Mouse (Mus musculus) midbrain, embryonic 11.5 days (tissue): ENCODE measurements around the gene Gp6. TPM values are rescaled to one million over a fixed set of nuclear protein-coding genes. Genes with fewer than 3 reads are reported as not detected.
"Not testable (repeated sequence)": the region's sequence is repeated elsewhere in the genome, so short reads cannot be mapped to it uniquely, and the experiment has no call there.

Source experiments
- ATAC-seq: fragments of 200-750 bp; cut with Nextera tagmentation; 2 replicates; pipeline ENCODE4 v1.8.0; 2017; ENCODE audit warnings: moderate TSS enrichment, moderate library complexity; ENCODE audit not compliant: low FRiP score
- DNase-seq: peaks from one replicate; pipeline ENCODE4 v3.0.0; 2015; ENCODE audit warnings: low spot score; ENCODE audit errors: missing footprints
- H3K27ac ChIP-seq: fragments of 300-500 bp; sonication (generic); 2 replicates; pipeline ENCODE4 v1.5.1; 2014; ENCODE audit warnings: low read depth, low read length
- H3K27me3 ChIP-seq: fragments of 300-500 bp; sonication (generic); 2 replicates; pipeline ENCODE4 v1.6.1; 2014; ENCODE audit warnings: mild to moderate bottlenecking, low read length, moderate library complexity, mixed read lengths; ENCODE audit not compliant: control insufficient read depth, insufficient read depth
- H3K36me3 ChIP-seq: fragments of 300-500 bp; sonication (generic); 2 replicates; pipeline ENCODE4 v1.6.1; 2014; ENCODE audit warnings: mild to moderate bottlenecking, low read length, moderate library complexity, mixed read lengths; ENCODE audit not compliant: control insufficient read depth, insufficient read depth
- H3K4me1 ChIP-seq: fragments of 300-500 bp; sonication (generic); 2 replicates; pipeline ENCODE4 v1.6.1; 2014; ENCODE audit warnings: low read length; ENCODE audit not compliant: control insufficient read depth, insufficient read depth
- H3K4me2 ChIP-seq: fragments of 300-500 bp; sonication (generic); 2 replicates; pipeline ENCODE4 v1.6.1; 2014; ENCODE audit warnings: mild to moderate bottlenecking, moderate library complexity
- H3K4me3 ChIP-seq: fragments of 300-500 bp; sonication (generic); 2 replicates; pipeline ENCODE4 v1.5.1; 2014; ENCODE audit warnings: low read depth, low read length
- H3K9ac ChIP-seq: fragments of 300-500 bp; sonication (generic); 2 replicates; pipeline ENCODE4 v1.6.1; 2014; ENCODE audit warnings: low read length
- H3K9me3 ChIP-seq: fragments of 300-500 bp; sonication (generic); 2 replicates; pipeline ENCODE4 v1.6.1; 2016; ENCODE audit warnings: low read length; ENCODE audit not compliant: control insufficient read depth
- WGBS: fragments of 180-500 bp; shearing (Covaris S2); extraction: QIAGEN DNeasy Blood & Tissue Kit; methylation state at CpG from one replicate; pipeline ENCODE4 v1.1.7; 2014; 5-methylcytosine and 5-hydroxymethylcytosine counted together
- microRNA-seq: library from miRNA; unstranded; fragments of <30 nt; microRNA quantifications from one replicate; pipeline ENCODE4, GENCODE M21; 2017
- polyA plus RNA-seq: library from polyadenylated mRNA; unstranded; fragments of >200 nt; fragmentation: Nextera tagmentation; extraction: Ambion mirVana; gene quantifications from 2 replicates; pipeline ENCODE4 v1.2.1, GENCODE M21; 2014

Gene Gp6
- polyA plus RNA-seq, 1 experiment from 2014 or later = 0.83 TPM

- no peak overlapping the region for H3K9ac ChIP-seq
- WGBS = 63% methylated on average over 4 of the region's 4 CpGs
Observed at GRCm38 (mm10) chr7:4420230-4420629, 22.7 kb upstream of the Gp6 start.

DNA sequence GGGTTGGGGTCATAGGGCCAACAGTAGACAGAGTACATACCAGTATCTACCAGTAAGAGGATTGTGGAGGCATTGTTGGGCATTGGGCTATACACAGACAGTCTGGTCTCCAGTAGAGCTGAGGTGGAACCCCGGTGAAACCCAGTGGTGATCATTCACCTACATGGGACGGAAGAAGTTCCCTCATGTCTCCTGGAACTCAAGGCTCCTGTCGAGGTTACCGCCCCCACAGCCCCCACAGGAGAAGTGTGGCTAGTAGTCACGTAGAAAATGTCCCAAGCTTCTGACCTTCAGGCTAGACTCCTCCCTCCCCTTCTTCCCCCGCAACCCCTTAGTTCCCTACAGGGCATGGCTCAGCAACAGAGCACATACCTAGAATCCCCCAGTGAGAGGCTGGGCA lies 22.1 kb upstream of the Gp6 start:
- Histone ChIP-seq H3K4me2 (no peak overlapping the region), H3K27me3 (no peaks in the 10 kb centered on the region), H3K36me3 (no peaks in the 10 kb centered on the region), H3K9me3 (no peaks in the 10 kb centered on the region), H3K4me3 (no peak overlapping the region), H3K4me1 (no peaks in the 10 kb centered on the region), H3K9ac (no peak overlapping the region), H3K27ac (no peak overlapping the region)
- DNase-seq (no peak), ATAC-seq (no peak)
- 81% methylated on average over 6 of the region's 6 CpGs for WGBS

More at GRCm38 (mm10) chr7:4420230-4420629, 22.7 kb upstream of the Gp6 start:
- Histone ChIP-seq H3K4me1 (no peaks in the 10 kb centered on the region), H3K36me3 (no peaks in the 10 kb centered on the region; the same call in 1 of the 2 replicates), H3K27ac (no peak overlapping the region), H3K27me3 (no peaks in the 10 kb centered on the region), H3K9me3 (no peaks in the 10 kb centered on the region), H3K4me3 (no peak overlapping the region), H3K4me2 (no peak overlapping the region)
- ATAC-seq (no peak), DNase-seq (no peak)

DNA sequence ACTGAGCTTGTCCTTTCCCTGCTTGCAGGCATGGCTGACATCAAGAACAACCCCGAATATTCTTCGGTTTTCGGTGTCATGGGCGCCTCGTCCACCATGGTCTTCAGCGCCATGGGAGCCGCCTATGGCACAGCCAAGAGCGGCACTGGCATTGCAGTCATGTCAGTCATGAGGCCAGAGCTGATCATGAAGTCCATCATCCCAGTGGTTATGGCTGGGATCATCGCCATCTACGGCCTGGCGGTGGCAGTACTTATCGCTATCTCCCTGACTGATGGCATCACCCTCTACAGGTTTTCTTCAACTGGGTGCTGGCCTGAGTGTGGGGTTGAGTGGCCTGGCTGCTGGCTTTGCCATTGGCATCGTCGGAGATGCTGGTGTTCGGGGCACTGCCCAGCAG lies 14.9 kb upstream of the Gp6 start:
- H3K9ac ChIP-seq, H3K27ac ChIP-seq, H3K4me2 ChIP-seq, DNase-seq, H3K9me3 ChIP-seq, H3K4me1 ChIP-seq, H3K27me3 ChIP-seq, ATAC-seq, H3K4me3 ChIP-seq, H3K36me3 ChIP-seq: not testable (repeated sequence)
- WGBS = 95% methylated on average over 15 of the region's 15 CpGs

DNA sequence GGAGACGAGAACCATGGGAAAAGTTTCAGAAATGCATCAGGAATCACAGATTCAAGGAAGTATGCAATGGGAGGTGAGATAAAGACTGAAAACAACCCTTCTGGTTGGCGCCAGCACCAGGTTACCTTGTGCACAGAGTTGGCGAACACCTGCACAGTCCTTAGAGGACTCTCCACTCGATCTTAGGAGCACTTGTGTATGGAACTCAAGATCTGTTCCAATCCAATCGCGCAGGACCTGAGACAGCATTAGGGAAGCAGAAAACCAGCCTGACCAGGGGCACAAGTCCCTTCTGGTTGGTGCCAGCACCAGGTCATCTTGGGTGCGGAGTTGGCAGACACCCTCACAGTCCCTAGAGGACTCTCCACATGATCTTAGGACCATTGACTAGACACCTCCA lies 24.0 kb downstream of the Gp6 start:
- no peak for ATAC-seq
- H3K27me3 ChIP-seq = no peaks in the 10 kb centered on the region
- no peak overlapping the region for H3K4me3 ChIP-seq
- no peaks in the 10 kb centered on the region for H3K4me1 ChIP-seq
- WGBS = 84% methylated on average over 7 of the region's 7 CpGs
- H3K36me3 ChIP-seq = no peaks in the 10 kb centered on the region
- no peak overlapping the region for H3K27ac ChIP-seq
- H3K9ac ChIP-seq = no peak overlapping the region
- H3K9me3 ChIP-seq = no peaks in the 10 kb centered on the region
- H3K4me2 ChIP-seq = no peak overlapping the region
- no peak for DNase-seq

- H3K36me3 ChIP-seq = no peaks in the 10 kb centered on the region
- ATAC-seq = no peak
Observed at GRCm38 (mm10) chr7:4337509-4337908, 60.0 kb downstream of the Gp6 start, which contains the start of gene Ncr1. Gene Ncr1, plus strand, starts transcription at chr7:4337724.

GRCm38 (mm10) chr7:4323301-4323700 lies 74.2 kb downstream of the Gp6 start:
- WGBS = 75% methylated on average over 2 of the region's 2 CpGs
- H3K4me2 ChIP-seq = no peak overlapping the region

More at GRCm38 (mm10) chr7:4337509-4337908, 60.0 kb downstream of the Gp6 start, which contains the start of gene Ncr1:
- Histone ChIP-seq H3K4me3 (no peak within 1 kb of the TSS), H3K27me3 (no peaks in the 10 kb centered on the region), H3K27ac (no peak within 1 kb of the TSS), H3K4me2 (no peak within 1 kb of the TSS), H3K9ac (no peak within 1 kb of the TSS), H3K9me3 (no peaks in the 10 kb centered on the region), H3K4me1 (no peaks in the 10 kb centered on the region)
- DNase-seq = no peak

More at GRCm38 (mm10) chr7:4323301-4323700, 74.2 kb downstream of the Gp6 start:
- no peak for DNase-seq
- H3K36me3 ChIP-seq = no peaks in the 10 kb centered on the region
- H3K9me3 ChIP-seq = no peaks in the 10 kb centered on the region
- H3K4me3 ChIP-seq = no peak overlapping the region
- H3K4me1 ChIP-seq = no peaks in the 10 kb centered on the region
- H3K27ac ChIP-seq = no peak overlapping the region
- ATAC-seq = no peak
- no peak overlapping the region for H3K9ac ChIP-seq
- no peaks in the 10 kb centered on the region for H3K27me3 ChIP-seq

Small RNAs within 50 kb of the gene (microRNA-seq; reads per million reads assigned to microRNA genes)
- not detected for gene Gm24605
- not detected for gene Gm24752
- gene Gm25349 = not detected

Other genes starting within 250 kb of the Gp6 start
- 1.5 and 2.0 TPM in 2 replicates for gene Leng9, start 247.4 kb downstream of the Gp6 start, polyA plus RNA-seq
- 15.6 and 17.4 TPM in 2 replicates for gene Cdc42ep5, start 232.9 kb downstream of the Gp6 start, polyA plus RNA-seq
- not detected in 2 replicates for gene Lilra5, start 160.0 kb downstream of the Gp6 start, polyA plus RNA-seq
- not detected in 2 replicates for gene Ncr1, start 60.0 kb downstream of the Gp6 start, polyA plus RNA-seq
- 30.6 and 30.9 TPM in 2 replicates for gene Rdh13, start 47.9 kb upstream of the Gp6 start, polyA plus RNA-seq
- gene Eps8l1, start 62.9 kb upstream of the Gp6 start, polyA plus RNA-seq = 3.1 and 3.8 TPM in 2 replicates
- 28.4 and 32.7 TPM in 2 replicates for gene Ppp1r12c, start 103.9 kb upstream of the Gp6 start, polyA plus RNA-seq
- 6.6 and 8.1 TPM in 2 replicates for gene Tnnt1, start 118.6 kb upstream of the Gp6 start, polyA plus RNA-seq
- 0.97 and 1.7 TPM in 2 replicates for gene Tnni3, start 126.5 kb upstream of the Gp6 start, polyA plus RNA-seq
- 0.85 and 1.1 TPM in 2 replicates for gene Dnaaf3, start 134.7 kb upstream of the Gp6 start, polyA plus RNA-seq
- 10.4 and 10.5 TPM in 2 replicates for gene Syt5, start 149.8 kb upstream of the Gp6 start, polyA plus RNA-seq
- not detected in 2 replicates for gene Ptprh, start 206.3 kb upstream of the Gp6 start, polyA plus RNA-seq
- gene Tmem86b, start 233.7 kb upstream of the Gp6 start, polyA plus RNA-seq = 2.4 and 3.6 TPM in 2 replicates